28 mouse cellular contexts compared by ENCODE assay signal in genomic region chr6:50754786-50755185, GRCm38 (mm10).
"Had no signal": no experiment of that assay in that cellular context is flagged by ENCODE, and none has a peak within 500 bp of the region (broad histone marks: within the 10 kb centered on the region; RNA-seq: fewer than 3 reads in every experiment).

No protein-coding gene starts in this region.

- H3K4me3 ChIP-seq: embryonic facial prominence, embryonic 10.5 days; embryonic facial prominence, embryonic 12.5 days; embryonic facial prominence, embryonic 13.5 days; embryonic facial prominence, embryonic 15.5 days; erythroblast, embryonic 14.5 days; forebrain, embryonic 10.5 days; forebrain, embryonic 12.5 days; forebrain, embryonic 13.5 days; forebrain, embryonic 15.5 days; gastrocnemius, adult 2 months; heart, adult 2 months had no signal

- H3K36me3 ChIP-seq: embryonic facial prominence, embryonic 10.5 days; embryonic facial prominence, embryonic 12.5 days; embryonic facial prominence, embryonic 13.5 days; embryonic facial prominence, embryonic 15.5 days; forebrain, embryonic 10.5 days; forebrain, embryonic 12.5 days; forebrain, embryonic 15.5 days had no signal

- H3K4me2 ChIP-seq: embryonic facial prominence, embryonic 12.5 days; embryonic facial prominence, embryonic 13.5 days; embryonic facial prominence, embryonic 15.5 days; forebrain, embryonic 12.5 days; forebrain, embryonic 13.5 days; forebrain, embryonic 15.5 days had no signal

- H3K9me3 ChIP-seq: embryonic facial prominence, embryonic 10.5 days; embryonic facial prominence, embryonic 12.5 days; embryonic facial prominence, embryonic 13.5 days; embryonic facial prominence, embryonic 15.5 days; forebrain, embryonic 10.5 days; forebrain, embryonic 12.5 days; forebrain, embryonic 13.5 days; forebrain, embryonic 15.5 days had no signal

- H3K27ac ChIP-seq: embryonic facial prominence, embryonic 10.5 days; embryonic facial prominence, embryonic 12.5 days; embryonic facial prominence, embryonic 13.5 days; embryonic facial prominence, embryonic 15.5 days; forebrain, embryonic 10.5 days; forebrain, embryonic 12.5 days; forebrain, embryonic 13.5 days; forebrain, embryonic 15.5 days; gastrocnemius, adult 2 months; heart, adult 2 months had no signal

- H3K27me3 ChIP-seq: embryonic facial prominence, embryonic 12.5 days; embryonic facial prominence, embryonic 13.5 days; embryonic facial prominence, embryonic 15.5 days; forebrain, embryonic 13.5 days; forebrain, embryonic 15.5 days had no signal

- H3K9ac ChIP-seq: embryonic facial prominence, embryonic 12.5 days; embryonic facial prominence, embryonic 13.5 days; embryonic facial prominence, embryonic 15.5 days; forebrain, embryonic 12.5 days; forebrain, embryonic 13.5 days; forebrain, embryonic 15.5 days; forebrain, postnatal 0 days had no signal

- ATAC-seq: forebrain, embryonic 13.5 days; forebrain, embryonic 14.5 days; forebrain, embryonic 15.5 days; forebrain, embryonic 16.5 days; forebrain, postnatal 0 days had no signal

- H3K4me1 ChIP-seq: embryonic facial prominence, embryonic 10.5 days; embryonic facial prominence, embryonic 12.5 days; embryonic facial prominence, embryonic 13.5 days; embryonic facial prominence, embryonic 15.5 days; forebrain, embryonic 12.5 days; forebrain, embryonic 13.5 days; forebrain, embryonic 15.5 days had no signal

- DNase-seq: cerebellum, adult 2 months; cerebellum, adult 8-10 months; cerebellum, adult 9-10 months; cerebellum, adult 9-11 months; cerebellum, postnatal 10 days; cerebellum, postnatal 14 days; cerebellum, postnatal 25 days; cerebellum, postnatal 36 days; embryo, embryonic 11 days; forebrain, postnatal 0 days; gastrocnemius, adult 2 months; gastrocnemius, postnatal 10 days; gastrocnemius, postnatal 14 days; gastrocnemius, postnatal 25 days; gastrocnemius, postnatal 36 days; heart, adult 18-20 months; heart, adult 2 months had no signal
